Mouse (Mus musculus): ENCODE results near the gene Ankrd31. TPM values are rescaled to one million over a fixed set of nuclear protein-coding genes. Genes with fewer than 3 reads are reported as not detected.
A peak's percentile ranks its signal among the peaks of the same experiment; 100 is the strongest.
"Not testable (repeated sequence)": the region's sequence is repeated elsewhere in the genome, so short reads cannot be mapped to it uniquely, and the experiment has no call there.

Gene Ankrd31
- polyA plus RNA-seq, 1 experiment = not detected

DNA sequence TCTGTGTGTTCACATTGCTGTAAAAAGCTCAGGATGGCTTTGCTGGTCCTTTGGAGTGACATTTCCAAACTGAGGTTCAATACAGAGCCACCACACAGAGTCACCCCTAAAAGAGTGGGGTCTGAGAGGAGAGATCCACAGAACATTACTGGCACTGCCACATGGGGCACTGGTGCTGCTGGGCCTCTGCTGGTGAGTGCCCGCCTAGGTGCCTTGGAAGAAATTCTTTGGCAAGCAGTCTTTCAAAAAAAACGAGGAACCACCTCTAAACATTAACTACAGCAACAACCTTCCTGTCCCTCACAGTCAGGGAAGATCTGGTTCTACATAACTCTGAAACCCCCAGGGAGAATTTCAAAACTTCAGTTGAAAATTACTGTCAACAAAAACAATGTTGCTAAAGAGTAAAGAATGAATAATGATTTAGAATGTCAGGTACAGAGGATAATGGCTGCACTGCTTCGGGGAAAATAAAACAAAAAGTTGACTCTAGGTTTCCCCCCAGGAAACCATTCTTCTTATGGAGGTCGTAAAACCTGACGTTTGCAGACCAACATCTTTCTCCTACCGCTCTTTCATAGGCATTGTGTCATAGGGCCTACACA lies 188.2 kb downstream of the Ankrd31 start:
- Histone ChIP-seq H3K27me3 (ENCODE audit: control insufficient read depth, insufficient read depth, low read length) (no peaks in the 10 kb centered on the region), H3K4me1 (ENCODE audit: control insufficient read depth, insufficient read depth, low read length) (no peaks in the 10 kb centered on the region), H3K27ac (ENCODE audit: insufficient read depth, low read length) (no peak overlapping the region), H3K4me3 (replicated peaks; ENCODE audit: insufficient read depth, low read depth, low read length) (no peak overlapping the region)
- DNase-seq = no peak
- TF ChIP-seq POLR2A (IDR thresholded peaks at IDR 0.05; ENCODE audit: borderline replicate concordance, insufficient read depth, low read length) (no peak), CTCF (IDR thresholded peaks at IDR 0.05; ENCODE audit: borderline replicate concordance, insufficient read depth, low read depth, low read length) (no peak)
- WGBS = 75% methylated on average over 6 of the region's 6 CpGs

DNA sequence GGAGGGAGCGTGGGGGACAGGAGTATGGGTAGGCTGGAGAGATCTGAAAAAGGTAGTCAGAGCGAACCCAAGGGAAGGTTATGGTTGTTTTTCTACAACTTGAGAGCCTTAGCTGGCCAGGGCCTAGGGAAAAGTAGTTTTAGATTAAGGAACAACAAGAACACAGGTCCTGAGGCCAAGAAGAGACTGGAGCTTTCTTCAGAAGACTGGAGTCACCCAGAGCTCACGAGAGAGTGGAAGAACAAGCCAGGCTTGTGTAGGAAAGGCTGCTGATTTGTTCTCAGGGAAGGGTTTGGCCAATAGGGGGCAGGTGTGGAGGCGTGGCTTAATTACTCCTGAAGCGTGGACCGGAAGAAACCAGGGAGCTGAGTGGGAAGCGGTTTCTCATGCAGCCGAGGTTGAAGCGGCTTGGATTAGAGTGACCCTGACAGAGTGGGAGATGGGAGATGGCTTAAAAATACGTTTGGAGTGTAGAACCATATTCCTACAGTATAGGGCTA lies 189.0 kb downstream of the Ankrd31 start:
- DNase-seq = no peak
- Histone ChIP-seq H3K4me1 (ENCODE audit: control insufficient read depth, insufficient read depth, low read length) (no peaks in the 10 kb centered on the region), H3K27me3 (ENCODE audit: control insufficient read depth, insufficient read depth, low read length) (no peaks in the 10 kb centered on the region), H3K4me3 (replicated peaks; ENCODE audit: insufficient read depth, low read depth, low read length) (no peak overlapping the region), H3K27ac (ENCODE audit: insufficient read depth, low read length) (no peak overlapping the region)
- 76% methylated on average over 10 of the region's 10 CpGs for WGBS
- TF ChIP-seq POLR2A (IDR thresholded peaks at IDR 0.05; ENCODE audit: borderline replicate concordance, insufficient read depth, low read length) = no peak
- TF ChIP-seq CTCF (IDR thresholded peaks at IDR 0.05; ENCODE audit: borderline replicate concordance, insufficient read depth, low read depth, low read length) = no peak

DNA sequence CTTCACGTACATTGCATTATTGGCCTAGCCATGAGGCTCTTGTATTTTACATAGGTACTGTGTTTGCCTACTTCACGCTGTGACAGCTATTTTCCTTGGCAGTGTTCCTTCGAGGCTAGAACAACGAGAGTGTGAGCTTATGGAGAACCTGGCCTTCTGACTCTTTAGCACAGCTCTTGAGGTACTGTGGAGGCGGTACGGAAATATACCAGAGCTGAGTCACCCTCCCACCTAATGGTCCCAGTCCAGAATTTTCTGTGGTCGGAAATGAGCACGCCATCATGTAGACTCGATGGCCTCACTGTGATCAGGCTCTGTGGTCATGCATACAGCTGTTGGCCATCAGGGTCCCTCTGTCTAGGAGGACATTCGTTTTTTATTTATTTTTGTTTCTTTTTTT lies 191.6 kb downstream of the Ankrd31 start:
- no peak for DNase-seq
- TF ChIP-seq CTCF (IDR thresholded peaks at IDR 0.05; ENCODE audit: borderline replicate concordance, insufficient read depth, low read depth, low read length) = no peak
- no peak for TF ChIP-seq POLR2A (IDR thresholded peaks at IDR 0.05; ENCODE audit: borderline replicate concordance, insufficient read depth, low read length)
- Histone ChIP-seq H3K4me3 (replicated peaks; ENCODE audit: insufficient read depth, low read depth, low read length) (no peak overlapping the region), H3K27me3 (ENCODE audit: control insufficient read depth, insufficient read depth, low read length) (no peaks in the 10 kb centered on the region), H3K4me1 (ENCODE audit: control insufficient read depth, insufficient read depth, low read length) (no peaks in the 10 kb centered on the region), H3K27ac (ENCODE audit: insufficient read depth, low read length) (no peak overlapping the region)
- WGBS = 69% methylated on average over 10 of the region's 10 CpGs

- not testable (repeated sequence) for H3K4me1 ChIP-seq (ENCODE audit: control insufficient read depth, insufficient read depth, low read length); H3K27ac ChIP-seq (ENCODE audit: insufficient read depth, low read length); DNase-seq; H3K4me3 ChIP-seq (replicated peaks; ENCODE audit: insufficient read depth, low read depth, low read length); H3K27me3 ChIP-seq (ENCODE audit: control insufficient read depth, insufficient read depth, low read length)
- 91% methylated on average over 11 of the region's 11 CpGs for WGBS
These were observed 193.4 kb downstream of the Ankrd31 start for GRCm38 (mm10) chr13:96941481-96941880.

DNA sequence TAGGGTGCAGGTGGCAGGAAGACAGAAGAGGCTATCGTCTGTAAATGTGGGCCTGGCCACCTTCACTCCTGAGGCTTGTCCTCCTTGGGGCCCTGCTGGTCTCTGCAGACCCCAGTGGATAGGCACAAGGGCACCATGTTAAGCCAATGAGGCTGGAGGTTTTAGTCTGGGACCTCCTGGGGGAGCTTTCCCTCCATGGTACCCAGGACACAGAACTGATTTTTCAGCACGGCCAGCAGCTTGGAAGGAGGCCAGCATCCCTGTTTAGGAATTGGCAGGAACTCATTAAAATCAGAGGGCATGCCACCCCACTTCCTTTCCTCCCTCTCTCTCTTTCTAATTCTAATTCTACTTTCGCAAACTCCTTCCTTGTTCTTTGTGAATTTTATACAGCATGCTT lies 195.5 kb downstream of the Ankrd31 start:
- TF ChIP-seq POLR2A (IDR thresholded peaks at IDR 0.05; ENCODE audit: borderline replicate concordance, insufficient read depth, low read length) = no peak
- TF ChIP-seq CTCF (IDR thresholded peaks at IDR 0.05; ENCODE audit: borderline replicate concordance, insufficient read depth, low read depth, low read length) = no peak
- H3K4me3 ChIP-seq (replicated peaks; ENCODE audit: insufficient read depth, low read depth, low read length) = no peak overlapping the region
- peak; percentile 22 to 23 for DNase-seq
- WGBS = 17% methylated on average over 3 of the region's 3 CpGs
- H3K4me1 ChIP-seq (ENCODE audit: control insufficient read depth, insufficient read depth, low read length) = no peaks in the 10 kb centered on the region
- H3K27ac ChIP-seq (ENCODE audit: insufficient read depth, low read length) = no peak overlapping the region
- no peaks in the 10 kb centered on the region for H3K27me3 ChIP-seq (ENCODE audit: control insufficient read depth, insufficient read depth, low read length)

DNA sequence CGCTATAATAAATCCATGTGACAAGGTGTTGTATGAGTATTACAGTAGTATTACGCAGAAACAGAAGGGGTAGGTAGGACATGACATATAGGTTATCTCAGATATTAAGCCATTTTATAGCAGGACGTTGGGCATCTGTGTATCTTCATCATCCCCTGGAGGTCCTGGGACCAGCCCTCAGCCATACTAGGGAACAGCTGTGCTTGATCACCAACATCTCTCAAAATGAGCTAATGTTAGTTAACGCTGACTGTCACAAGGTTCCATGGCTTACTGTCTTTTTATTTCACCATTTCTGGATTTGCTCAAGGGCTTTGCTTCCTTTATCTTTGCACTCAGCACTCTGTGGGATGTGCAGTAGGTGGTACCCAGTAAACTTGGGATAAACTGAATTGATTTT lies 197.7 kb downstream of the Ankrd31 start:
- Histone ChIP-seq H3K4me3 (replicated peaks; ENCODE audit: insufficient read depth, low read depth, low read length) (no peak overlapping the region), H3K27ac (ENCODE audit: insufficient read depth, low read length) (no peak overlapping the region), H3K4me1 (ENCODE audit: control insufficient read depth, insufficient read depth, low read length) (no peaks in the 10 kb centered on the region), H3K27me3 (ENCODE audit: control insufficient read depth, insufficient read depth, low read length) (no peaks in the 10 kb centered on the region)
- 94% methylated on average over 4 of the region's 4 CpGs for WGBS
- no peak for DNase-seq
- no peak for TF ChIP-seq CTCF (IDR thresholded peaks at IDR 0.05; ENCODE audit: borderline replicate concordance, insufficient read depth, low read depth, low read length)
- no peak for TF ChIP-seq POLR2A (IDR thresholded peaks at IDR 0.05; ENCODE audit: borderline replicate concordance, insufficient read depth, low read length)

GRCm38 (mm10) chr13:96947722-96948121 lies 199.7 kb downstream of the Ankrd31 start:
- Histone ChIP-seq H3K4me3 (replicated peaks; ENCODE audit: insufficient read depth, low read depth, low read length) (no peak overlapping the region), H3K27me3 (ENCODE audit: control insufficient read depth, insufficient read depth, low read length) (no peaks in the 10 kb centered on the region), H3K27ac (ENCODE audit: insufficient read depth, low read length) (no peak overlapping the region), H3K4me1 (ENCODE audit: control insufficient read depth, insufficient read depth, low read length) (no peaks in the 10 kb centered on the region)
- TF ChIP-seq POLR2A (IDR thresholded peaks at IDR 0.05; ENCODE audit: borderline replicate concordance, insufficient read depth, low read length) (no peak), CTCF (IDR thresholded peaks at IDR 0.05; ENCODE audit: borderline replicate concordance, insufficient read depth, low read depth, low read length) (no peak)
- 89% methylated on average over 7 of the region's 7 CpGs for WGBS
- no peak for DNase-seq

GRCm38 (mm10) chr13:96951880-96952279 lies 203.8 kb downstream of the Ankrd31 start:
- TF ChIP-seq CTCF (IDR thresholded peaks at IDR 0.05; ENCODE audit: borderline replicate concordance, insufficient read depth, low read depth, low read length) (no peak), POLR2A (IDR thresholded peaks at IDR 0.05; ENCODE audit: borderline replicate concordance, insufficient read depth, low read length) (no peak)
- DNase-seq = no peak

More at GRCm38 (mm10) chr13:96951880-96952279, 203.8 kb downstream of the Ankrd31 start:
- Histone ChIP-seq H3K27me3 (ENCODE audit: control insufficient read depth, insufficient read depth, low read length) (no peaks in the 10 kb centered on the region), H3K4me1 (ENCODE audit: control insufficient read depth, insufficient read depth, low read length) (no peaks in the 10 kb centered on the region), H3K4me3 (replicated peaks; ENCODE audit: insufficient read depth, low read depth, low read length) (no peak overlapping the region), H3K27ac (ENCODE audit: insufficient read depth, low read length) (no peak overlapping the region)
- WGBS = 36% methylated on average over 2 of the region's 2 CpGs

Data from cerebellum, adult 2 months (tissue).